Mouse (Mus musculus) heart, postnatal 0 days (tissue): Measurements from ENCODE around the gene Fbxl5.

ENCODE experiments used
- CTCF ChIP-seq: IDR thresholded peaks from 2 replicates; pipeline ENCODE4 v1.5.1; 2016; ENCODE audit warnings: antibody characterized with exemption, control low read depth, low read depth
- EP300 ChIP-seq: IDR thresholded peaks from 2 replicates; pipeline ENCODE4 v1.6.1; 2016; ENCODE audit warnings: antibody characterized with exemption, low read depth

DNA sequence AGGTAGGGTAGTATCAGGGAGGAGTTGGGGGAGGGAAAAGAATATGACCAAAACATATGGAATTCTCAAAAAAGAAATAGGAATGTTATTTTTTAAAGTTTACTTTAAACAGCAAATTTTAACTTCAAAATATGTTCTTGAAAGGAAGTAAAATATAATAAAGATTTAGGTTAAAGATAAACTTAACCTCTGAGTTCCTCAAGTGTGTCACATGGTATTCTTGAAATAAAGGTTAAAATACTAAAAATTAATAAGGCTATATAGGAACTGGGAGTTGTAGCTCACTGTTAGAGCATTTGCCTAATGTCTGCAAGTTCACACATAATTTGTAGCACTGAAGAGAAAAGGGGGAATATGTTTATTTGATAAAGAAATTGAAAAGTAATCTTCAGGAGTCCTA, 20.2 kb downstream of the Fbxl5 start:
- TF ChIP-seq CTCF = no peak
- no peak for TF ChIP-seq EP300
